Mouse (Mus musculus) forebrain, embryonic 14.5 days (tissue): ENCODE data around the gene Rassf5. TPM values are rescaled to one million over a fixed set of nuclear protein-coding genes. Genes with fewer than 3 reads are reported as not detected.
A peak's percentile ranks its signal among the peaks of the same experiment; 100 is the strongest.

Experiments
- ATAC-seq: fragments of 200-750 bp; cut with Nextera tagmentation; 2 replicates; pipeline ENCODE4 v1.8.0; 2017; ENCODE audit warnings: mild to moderate bottlenecking, moderate library complexity
- DNase-seq: peaks from one replicate; pipeline ENCODE4 v3.0.0-alpha.2; 2015; ENCODE audit warnings: low spot score
- H3K27ac ChIP-seq: fragments of 300-500 bp; sonication (generic); 2 replicates; pipeline ENCODE4 v1.5.1; 2014; ENCODE audit warnings: low read depth, mild to moderate bottlenecking, control low read depth, low read length, moderate library complexity
- H3K27me3 ChIP-seq: fragments of 300-500 bp; sonication (generic); replicated peaks from 2 replicates; pipeline ENCODE4 v1.6.1; 2014; ENCODE audit warnings: low read length, control low read depth, mixed read lengths; ENCODE audit not compliant: control insufficient read depth, insufficient read depth
- H3K36me3 ChIP-seq: fragments of 300-500 bp; sonication (generic); 2 replicates; pipeline ENCODE4 v1.6.1; 2014; ENCODE audit warnings: low read length, control low read depth; ENCODE audit not compliant: control insufficient read depth, insufficient read depth
- H3K4me1 ChIP-seq: fragments of 300-500 bp; sonication (generic); 2 replicates; pipeline ENCODE4 v1.6.1; 2014; ENCODE audit warnings: antibody characterized with exemption, low read length, control low read depth; ENCODE audit not compliant: control insufficient read depth, insufficient read depth
- H3K4me2 ChIP-seq: fragments of 300-500 bp; sonication (generic); 2 replicates; pipeline ENCODE4 v1.6.1; 2014; ENCODE audit warnings: mild to moderate bottlenecking, control low read depth, low read length
- H3K4me3 ChIP-seq: fragments of 300-500 bp; sonication (generic); 2 replicates; pipeline ENCODE4 v1.5.1; 2014; ENCODE audit warnings: low read depth, low read length, control low read depth
- H3K9ac ChIP-seq: fragments of 300-500 bp; sonication (generic); 2 replicates; pipeline ENCODE4 v1.6.1; 2014; ENCODE audit warnings: mild to moderate bottlenecking, low read length, control low read depth, moderate library complexity
- H3K9me3 ChIP-seq: fragments of 300-500 bp; sonication (generic); replicated peaks from 2 replicates; pipeline ENCODE4 v1.6.1; 2016; ENCODE audit warnings: low read length, control low read depth, mixed read lengths; ENCODE audit not compliant: control insufficient read depth
- whole genome bisulfite sequencing: fragments of 180-500 bp; shearing (Covaris S2); extraction: QIAGEN DNeasy Blood & Tissue Kit; methylation state at CpG from one replicate; pipeline ENCODE4 v1.1.7; 2014; 5-methylcytosine and 5-hydroxymethylcytosine counted together
- polyA plus RNA-seq: library from polyadenylated mRNA; unstranded; fragments of >200 nt; fragmentation: Nextera tagmentation; extraction: Ambion mirVana; gene quantifications from 2 replicates; pipeline ENCODE4 v1.2.1, GENCODE M21; 2014

Rassf5 gene
- polyA plus RNA-seq, 1 experiment from 2014 or later = 1.0 TPM

DNA sequence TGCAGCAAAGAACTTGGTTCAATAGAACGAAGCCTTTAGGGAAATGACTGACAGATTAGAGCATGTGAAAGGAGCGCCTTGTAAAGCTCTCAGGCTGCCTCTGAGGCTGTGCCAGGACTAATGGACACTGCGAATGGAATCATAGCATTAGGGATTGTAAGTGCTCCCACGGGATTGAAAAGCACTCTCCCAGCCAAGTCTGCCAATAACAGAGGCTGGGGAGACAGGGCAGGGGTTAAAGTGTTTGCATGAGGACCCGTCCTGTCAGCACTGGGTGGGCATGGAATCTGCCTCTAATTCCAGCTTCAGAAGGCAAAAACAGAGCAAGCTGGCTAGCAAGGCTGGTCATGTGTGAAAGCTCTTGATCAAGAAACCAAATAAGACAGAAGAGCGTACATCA, 110.8 kb downstream of the Rassf5 start:
- peaks cover 26% of the 10 kb centered on the region for H3K36me3 ChIP-seq
- peak overlapping the region; percentile 32; the same call in 1 of the 2 replicates for H3K9ac ChIP-seq
- H3K9me3 ChIP-seq = no peaks in the 10 kb centered on the region
- ATAC-seq = peak; percentile 26; the same call in 1 of the 2 replicates
- no peaks in the 10 kb centered on the region for H3K27me3 ChIP-seq
- peak overlapping the region; percentile 59 for H3K27ac ChIP-seq
- peak overlapping the region; percentile 51 for H3K4me2 ChIP-seq
- H3K4me3 ChIP-seq = no peak overlapping the region
- peak; percentile 89 for DNase-seq
- 7% methylated on average over 6 of the region's 6 CpGs for WGBS
- H3K4me1 ChIP-seq = peaks cover 31% of the 10 kb centered on the region

Other genes with a start within 250 kb of the Rassf5 start
- gene Il10, start 225.4 kb downstream of the Rassf5 start, polyA plus RNA-seq = 0.16 TPM in 1 of 2 replicates, not detected in the other
- gene Mapkapk2, start 147.4 kb downstream of the Rassf5 start, polyA plus RNA-seq = 24.7 and 35.2 TPM in 2 replicates
- gene Dyrk3, start 106.9 kb downstream of the Rassf5 start, polyA plus RNA-seq = 19.2 and 19.4 TPM in 2 replicates
- 61.5 and 66.1 TPM in 2 replicates for gene Eif2d, start 92.1 kb downstream of the Rassf5 start, polyA plus RNA-seq
- 0.29 and 0.72 TPM in 2 replicates for gene Ikbke, start 34.3 kb upstream of the Rassf5 start, polyA plus RNA-seq